Mouse (Mus musculus): ENCODE measurements around the gene Hist1h2ag.

- TF ChIP-seq CTCF (IDR thresholded peaks at IDR 0.05; ENCODE audit: insufficient read depth, low read length) (no peak), POLR2A (IDR thresholded peaks at IDR 0.05; ENCODE audit: borderline replicate concordance, extremely low read depth, low read depth, low read length) (no peak)
Measured at GRCm38 (mm10) chr13:21996101-21996839, 46.5 kb downstream of the Hist1h2ag start.

Data from lung, adult 2 months (tissue).